Mouse (Mus musculus): ENCODE data around the gene Asl. TPM values are rescaled to one million over a fixed set of nuclear protein-coding genes. Genes with fewer than 3 reads are reported as not detected.

Gene Asl
- 16.6 and 21.0 TPM in 2 replicates for polyA plus RNA-seq (2012)

GRCm38 (mm10) chr5:130029142-130029897 lies at the start of gene Asl, which contains the start of gene Crcp:
Asl (minus strand) TSS chr5:130029247.
Crcp (plus strand) TSS chr5:130029290.
- no peak for TF ChIP-seq GATA1 (IDR thresholded peaks at IDR 0.05; ENCODE audit: low read length)

- no peak for TF ChIP-seq GATA1 (IDR thresholded peaks at IDR 0.05; ENCODE audit: low read length)
Measured at GRCm38 (mm10) chr5:130078834-130079156, 49.7 kb upstream of the Asl start.

GRCm38 (mm10) chr5:130078096-130078833 lies 49.2 kb upstream of the Asl start:
- no peak for TF ChIP-seq GATA1 (IDR thresholded peaks at IDR 0.05; ENCODE audit: low read length)

- no peak for TF ChIP-seq GATA1 (IDR thresholded peaks at IDR 0.05; ENCODE audit: low read length)
Measured at GRCm38 (mm10) chr5:130076396-130076795, 47.3 kb upstream of the Asl start.

- TF ChIP-seq GATA1 (IDR thresholded peaks at IDR 0.05; ENCODE audit: low read length), result no peak
Measured at GRCm38 (mm10) chr5:130074491-130074890, 45.4 kb upstream of the Asl start.

- TF ChIP-seq GATA1 (IDR thresholded peaks at IDR 0.05; ENCODE audit: low read length), result no peak
Measured at GRCm38 (mm10) chr5:130073026-130073425, 44.0 kb upstream of the Asl start, which contains the start of gene Tpst1. Tpst1 (plus strand) TSS chr5:130073326.

GRCm38 (mm10) chr5:130067841-130068264 lies 38.8 kb upstream of the Asl start:
- TF ChIP-seq GATA1 (IDR thresholded peaks at IDR 0.05; ENCODE audit: low read length), result no peak

- TF ChIP-seq GATA1 (IDR thresholded peaks at IDR 0.05; ENCODE audit: low read length), result no peak
Measured at GRCm38 (mm10) chr5:130065579-130065978, 36.5 kb upstream of the Asl start.

- no peak for TF ChIP-seq GATA1 (IDR thresholded peaks at IDR 0.05; ENCODE audit: low read length)
Measured at GRCm38 (mm10) chr5:130063760-130064159, 34.7 kb upstream of the Asl start.

- TF ChIP-seq GATA1 (IDR thresholded peaks at IDR 0.05; ENCODE audit: low read length), result no peak
Measured at GRCm38 (mm10) chr5:130062096-130062495, 33.0 kb upstream of the Asl start.

- no peak for TF ChIP-seq GATA1 (IDR thresholded peaks at IDR 0.05; ENCODE audit: low read length)
Measured at GRCm38 (mm10) chr5:130060329-130060665, 31.2 kb upstream of the Asl start.

- no peak for TF ChIP-seq GATA1 (IDR thresholded peaks at IDR 0.05; ENCODE audit: low read length)
Measured at GRCm38 (mm10) chr5:130059413-130060328, 30.6 kb upstream of the Asl start.

GRCm38 (mm10) chr5:130056303-130056702 lies 27.3 kb upstream of the Asl start:
- no peak for TF ChIP-seq GATA1 (IDR thresholded peaks at IDR 0.05; ENCODE audit: low read length)

GRCm38 (mm10) chr5:130055688-130056087 lies 26.6 kb upstream of the Asl start:
- no peak for TF ChIP-seq GATA1 (IDR thresholded peaks at IDR 0.05; ENCODE audit: low read length)

- no peak for TF ChIP-seq GATA1 (IDR thresholded peaks at IDR 0.05; ENCODE audit: low read length)
Measured at GRCm38 (mm10) chr5:130052955-130053354, 23.9 kb upstream of the Asl start.

- no peak for TF ChIP-seq GATA1 (IDR thresholded peaks at IDR 0.05; ENCODE audit: low read length)
Measured at GRCm38 (mm10) chr5:130052510-130052909, 23.5 kb upstream of the Asl start.
